Mouse (Mus musculus): ENCODE measurements around the gene Zc3h18. TPM values are rescaled to one million over a fixed set of nuclear protein-coding genes. Genes with fewer than 3 reads are reported as not detected.

Zc3h18 gene
- polyA plus RNA-seq, 1 experiment from 2014 or later, result 47.4 TPM

DNA sequence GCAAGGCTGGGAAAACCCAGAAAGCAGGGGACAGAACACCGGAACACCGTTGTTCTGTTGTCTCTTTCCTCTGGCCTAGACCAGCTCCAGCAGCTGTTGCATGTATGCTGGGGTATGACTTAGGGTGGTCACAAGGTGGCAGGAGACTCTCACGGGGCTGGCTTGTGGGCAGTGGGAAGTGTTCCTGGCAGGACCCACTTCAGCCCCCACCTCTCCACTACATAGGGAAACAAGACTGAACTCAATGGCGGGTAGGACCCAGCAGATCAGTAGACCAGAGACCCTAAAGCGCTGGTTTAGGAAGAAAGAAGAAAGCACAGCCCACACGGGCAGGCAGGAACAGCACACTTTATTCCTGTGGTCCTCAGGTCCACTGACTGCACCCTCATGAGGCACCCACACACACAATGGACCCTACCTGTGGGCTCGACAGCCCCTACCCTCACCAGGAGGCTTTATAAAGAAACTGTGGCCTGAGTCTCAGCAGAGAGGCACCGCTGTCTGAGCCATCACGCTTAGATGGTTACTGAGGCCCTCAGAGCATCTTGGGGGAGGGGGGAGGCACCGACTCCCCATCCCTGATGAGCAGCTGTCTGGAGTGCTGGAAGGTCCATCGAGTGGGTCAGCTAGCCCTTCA is 57.0 kb downstream of the Zc3h18 start:
- H3K27ac ChIP-seq, result no peak overlapping the region
- peaks cover 5% of the 10 kb centered on the region; the same call in 1 of the 2 replicates for H3K9me3 ChIP-seq (replicated peaks)
- peak overlapping the region; percentile 77; the same call in 1 of the 2 replicates for H3K4me2 ChIP-seq
- no peaks in the 10 kb centered on the region; the same call in 1 of the 2 replicates for H3K27me3 ChIP-seq
- H3K4me1 ChIP-seq, result peaks cover 16% of the 10 kb centered on the region
- H3K9ac ChIP-seq, result no peak overlapping the region; the same call in 1 of the 2 replicates
- H3K36me3 ChIP-seq (ENCODE audit: poor library complexity, severe bottlenecking), result peaks cover 51% of the 10 kb centered on the region
- H3K4me3 ChIP-seq, result peak overlapping the region; percentile 40; the same call in 1 of the 2 replicates
- 73% methylated on average over 11 of the region's 11 CpGs for WGBS
- 0 out of 2 replicates have a peak, but pooled peaks have one; percentile 29 for ATAC-seq

GRCm38 (mm10) chr8:122435375-122435774 is 59.0 kb downstream of the Zc3h18 start:
- peaks cover 16% of the 10 kb centered on the region for H3K4me1 ChIP-seq
- H3K9ac ChIP-seq, result no peak overlapping the region
- H3K36me3 ChIP-seq (ENCODE audit: poor library complexity, severe bottlenecking), result peaks cover 65% of the 10 kb centered on the region
- no peak overlapping the region for H3K4me2 ChIP-seq
- no peaks in the 10 kb centered on the region; the same call in 1 of the 2 replicates for H3K27me3 ChIP-seq
- no peak overlapping the region for H3K4me3 ChIP-seq
- WGBS, result 90% methylated on average over 6 of the region's 6 CpGs
- ATAC-seq, result no peak
- no peak overlapping the region for H3K27ac ChIP-seq
- peaks cover 5% of the 10 kb centered on the region; the same call in 1 of the 2 replicates for H3K9me3 ChIP-seq (replicated peaks)

DNA sequence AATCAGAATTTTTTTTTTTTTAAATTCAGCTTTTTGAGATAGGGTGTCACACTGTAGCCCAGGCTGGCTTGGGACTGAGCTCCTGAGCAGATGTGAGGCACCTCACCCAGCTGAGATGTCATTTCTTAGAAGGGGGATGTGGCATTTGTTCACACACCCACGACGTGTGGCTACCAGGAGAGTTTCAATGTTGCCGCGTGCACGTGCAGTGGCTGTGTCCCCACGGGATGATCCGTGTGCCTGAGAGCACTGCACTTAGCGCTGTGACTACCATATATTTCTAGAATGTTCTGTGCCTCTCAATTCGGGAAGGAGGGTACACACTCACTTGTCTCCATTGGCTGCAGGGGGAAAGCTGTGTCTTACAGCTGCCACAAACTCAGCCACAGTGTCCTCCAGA is 59.7 kb downstream of the Zc3h18 start:
- ATAC-seq, result no peak
- H3K4me2 ChIP-seq, result no peak overlapping the region
- H3K4me3 ChIP-seq, result no peak overlapping the region
- WGBS, result 97% methylated on average over 9 of the region's 9 CpGs
- peaks cover 65% of the 10 kb centered on the region for H3K36me3 ChIP-seq (ENCODE audit: poor library complexity, severe bottlenecking)
- no peak overlapping the region for H3K9ac ChIP-seq
- H3K27ac ChIP-seq, result no peak overlapping the region
- no peaks in the 10 kb centered on the region; the same call in 1 of the 2 replicates for H3K27me3 ChIP-seq
- H3K9me3 ChIP-seq (replicated peaks), result peaks cover 5% of the 10 kb centered on the region; the same call in 1 of the 2 replicates
- H3K4me1 ChIP-seq, result peaks cover 16% of the 10 kb centered on the region

DNA sequence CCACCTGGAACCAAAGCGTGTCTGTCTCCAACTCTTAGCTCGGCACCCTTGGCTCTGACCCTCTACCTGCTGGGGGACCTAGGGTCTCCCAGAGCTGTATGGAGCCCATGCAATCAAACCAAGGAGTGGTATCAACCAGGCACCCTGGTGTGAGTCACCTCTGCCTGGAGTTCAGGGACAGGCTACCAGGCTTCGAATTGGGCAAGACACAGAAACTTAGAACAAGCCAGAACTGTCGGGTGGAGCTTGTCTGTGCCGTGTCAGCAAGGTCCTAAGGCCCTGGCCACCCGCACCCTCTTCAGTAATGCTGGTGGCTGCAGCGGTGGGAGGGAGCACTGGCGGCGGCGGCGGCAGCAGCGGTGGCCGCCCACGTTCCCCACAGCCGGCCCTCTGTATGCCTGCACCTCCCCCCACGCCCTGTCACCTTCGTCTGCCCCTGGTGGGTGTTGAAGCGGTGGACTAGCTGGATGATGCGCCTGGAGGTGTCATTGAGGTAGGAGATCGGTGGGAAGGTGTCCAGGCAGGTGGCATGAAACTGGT is 60.2 kb downstream of the Zc3h18 start:
- Histone ChIP-seq H3K4me1 (peaks cover 15% of the 10 kb centered on the region), H3K9me3 (replicated peaks) (peaks cover 5% of the 10 kb centered on the region; the same call in 1 of the 2 replicates), H3K27me3 (no peaks in the 10 kb centered on the region; the same call in 1 of the 2 replicates), H3K4me2 (no peak overlapping the region), H3K36me3 (ENCODE audit: poor library complexity, severe bottlenecking) (peaks cover 65% of the 10 kb centered on the region), H3K4me3 (no peak overlapping the region), H3K27ac (no peak overlapping the region), H3K9ac (no peak overlapping the region)
- no peak for ATAC-seq
- WGBS, result 91% methylated on average over 20 of the region's 20 CpGs

DNA sequence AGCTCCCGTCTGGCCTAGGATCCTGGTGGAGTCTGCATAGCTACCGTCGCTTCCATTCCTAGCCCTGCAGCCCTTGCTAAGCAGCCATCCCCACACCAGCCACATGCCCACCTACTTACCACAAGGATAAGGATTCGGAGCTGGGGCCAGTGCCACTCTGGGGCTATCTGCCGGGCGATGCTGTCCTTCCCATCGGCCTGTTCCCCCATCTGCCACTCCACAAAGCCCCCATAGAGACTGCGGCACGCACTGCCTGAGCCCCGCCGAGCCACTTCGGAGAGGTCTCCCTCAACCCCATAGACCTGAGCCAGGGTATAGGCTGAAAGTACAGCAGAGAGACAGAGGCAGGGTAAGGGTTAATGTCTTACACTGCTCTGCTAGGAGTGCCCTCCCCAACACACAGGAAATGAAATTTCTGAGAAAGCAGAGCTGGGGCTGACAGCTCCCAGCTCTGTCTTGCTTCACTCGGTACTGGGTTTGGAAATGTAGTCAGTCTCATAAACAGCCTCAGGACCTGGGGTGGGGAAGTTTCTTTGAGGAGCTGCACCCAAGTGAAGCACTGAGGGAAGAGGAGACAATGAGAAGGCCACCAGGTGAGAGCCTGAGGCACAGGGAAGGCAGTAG is 61.4 kb downstream of the Zc3h18 start:
- Histone ChIP-seq H3K9me3 (replicated peaks) (peaks cover 5% of the 10 kb centered on the region; the same call in 1 of the 2 replicates), H3K9ac (no peak overlapping the region), H3K36me3 (ENCODE audit: poor library complexity, severe bottlenecking) (peaks cover 65% of the 10 kb centered on the region), H3K4me2 (no peak overlapping the region), H3K4me3 (no peak overlapping the region), H3K4me1 (peaks cover 10% of the 10 kb centered on the region), H3K27ac (no peak overlapping the region), H3K27me3 (no peaks in the 10 kb centered on the region)
- ATAC-seq, result no peak
- WGBS, result 91% methylated on average over 13 of the region's 13 CpGs

- H3K27ac ChIP-seq, result no peak overlapping the region
- peaks cover 5% of the 10 kb centered on the region; the same call in 1 of the 2 replicates for H3K9me3 ChIP-seq (replicated peaks)
- H3K9ac ChIP-seq, result no peak overlapping the region
- H3K4me3 ChIP-seq, result no peak overlapping the region
- peaks cover 54% of the 10 kb centered on the region for H3K36me3 ChIP-seq (ENCODE audit: poor library complexity, severe bottlenecking)
- H3K4me1 ChIP-seq, result peaks cover 8% of the 10 kb centered on the region
- ATAC-seq, result no peak
- no peaks in the 10 kb centered on the region for H3K27me3 ChIP-seq
- WGBS, result 94% methylated on average over 16 of the region's 16 CpGs
- no peak overlapping the region for H3K4me2 ChIP-seq
Measured at GRCm38 (mm10) chr8:122439336-122439735, 62.9 kb downstream of the Zc3h18 start.

GRCm38 (mm10) chr8:122441326-122441725 is 64.9 kb downstream of the Zc3h18 start:
- no peaks in the 10 kb centered on the region for H3K9me3 ChIP-seq (replicated peaks)
- no peak overlapping the region for H3K4me2 ChIP-seq
- ATAC-seq, result no peak
- no peaks in the 10 kb centered on the region for H3K27me3 ChIP-seq
- no peak overlapping the region for H3K4me3 ChIP-seq
- no peak overlapping the region for H3K9ac ChIP-seq
- 96% methylated on average over 1 of the region's 1 CpGs for WGBS
- H3K27ac ChIP-seq, result no peak overlapping the region
- peaks cover 25% of the 10 kb centered on the region for H3K4me1 ChIP-seq
- peaks cover 35% of the 10 kb centered on the region for H3K36me3 ChIP-seq (ENCODE audit: poor library complexity, severe bottlenecking)

- no peaks in the 10 kb centered on the region for H3K27me3 ChIP-seq
- H3K27ac ChIP-seq, result peak overlapping the region; percentile 83; the same call in 1 of the 2 replicates
- H3K4me1 ChIP-seq, result peaks cover 25% of the 10 kb centered on the region
- no peaks in the 10 kb centered on the region for H3K9me3 ChIP-seq (replicated peaks)
- WGBS, result 18% methylated on average over 7 of the region's 7 CpGs
- H3K4me2 ChIP-seq, result peak overlapping the region; percentile 95
- H3K9ac ChIP-seq, result peak overlapping the region; percentile 76
- H3K4me3 ChIP-seq, result peak overlapping the region; percentile 69
- no peak for ATAC-seq
- peaks cover 25% of the 10 kb centered on the region for H3K36me3 ChIP-seq (ENCODE audit: poor library complexity, severe bottlenecking)
Measured at GRCm38 (mm10) chr8:122442356-122442755, 65.9 kb downstream of the Zc3h18 start.

- Histone ChIP-seq H3K4me1 (peaks cover 25% of the 10 kb centered on the region), H3K27me3 (no peaks in the 10 kb centered on the region), H3K27ac (peak overlapping the region; percentile 83), H3K9me3 (replicated peaks) (no peaks in the 10 kb centered on the region), H3K36me3 (ENCODE audit: poor library complexity, severe bottlenecking) (peaks cover 20% of the 10 kb centered on the region), H3K9ac (peak overlapping the region; percentile 76), H3K4me3 (peak overlapping the region; percentile 69), H3K4me2 (peak overlapping the region; percentile 95)
- 0% methylated on average over 12 of the region's 12 CpGs for WGBS
- no peak for ATAC-seq
Measured at GRCm38 (mm10) chr8:122442781-122443180, 66.4 kb downstream of the Zc3h18 start.

GRCm38 (mm10) chr8:122443262-122444006 is 67.0 kb downstream of the Zc3h18 start, which contains the start of gene Mvd:
Gene Mvd, minus strand, starts transcription at chr8:122443422.
- WGBS, result under 1% methylated on average over 47 of the region's 47 CpGs
- peak within 1 kb of the TSS; percentile 69 for H3K4me3 ChIP-seq
- peak within 1 kb of the TSS; percentile 95 for H3K4me2 ChIP-seq
- peaks cover 14% of the 10 kb centered on the region for H3K36me3 ChIP-seq (ENCODE audit: poor library complexity, severe bottlenecking)
- no peaks in the 10 kb centered on the region for H3K9me3 ChIP-seq (replicated peaks)
- peak; percentile 98 for ATAC-seq
- peak within 1 kb of the TSS; percentile 98 for H3K27ac ChIP-seq
- H3K27me3 ChIP-seq, result no peaks in the 10 kb centered on the region
- H3K9ac ChIP-seq, result peak within 1 kb of the TSS; percentile 83
- peaks cover 25% of the 10 kb centered on the region for H3K4me1 ChIP-seq

- peaks cover 25% of the 10 kb centered on the region for H3K4me1 ChIP-seq
- H3K9me3 ChIP-seq (replicated peaks), result no peaks in the 10 kb centered on the region
- peak overlapping the region; percentile 98 for H3K27ac ChIP-seq
- peak overlapping the region; percentile 83 for H3K9ac ChIP-seq
- H3K4me2 ChIP-seq, result peak overlapping the region; percentile 95
- WGBS, result 8% methylated on average over 19 of the region's 19 CpGs
- peaks cover 7% of the 10 kb centered on the region; the same call in 1 of the 2 replicates for H3K36me3 ChIP-seq (ENCODE audit: poor library complexity, severe bottlenecking)
- peak overlapping the region; percentile 69 for H3K4me3 ChIP-seq
- H3K27me3 ChIP-seq, result no peaks in the 10 kb centered on the region
- peak; percentile 64 for ATAC-seq
Measured at GRCm38 (mm10) chr8:122444058-122444748, 67.8 kb downstream of the Zc3h18 start.

Measured in forebrain, embryonic 13.5 days (tissue).